Mouse (Mus musculus): ENCODE results near the gene Nms. TPM values are rescaled to one million over a fixed set of nuclear protein-coding genes. Genes with fewer than 3 reads are reported as not detected.

The Nms gene
- polyA plus RNA-seq (2015; fragmentation: Nextera tagmentation; extraction: Ambion mirVana), result not detected in 2 replicates

DNA sequence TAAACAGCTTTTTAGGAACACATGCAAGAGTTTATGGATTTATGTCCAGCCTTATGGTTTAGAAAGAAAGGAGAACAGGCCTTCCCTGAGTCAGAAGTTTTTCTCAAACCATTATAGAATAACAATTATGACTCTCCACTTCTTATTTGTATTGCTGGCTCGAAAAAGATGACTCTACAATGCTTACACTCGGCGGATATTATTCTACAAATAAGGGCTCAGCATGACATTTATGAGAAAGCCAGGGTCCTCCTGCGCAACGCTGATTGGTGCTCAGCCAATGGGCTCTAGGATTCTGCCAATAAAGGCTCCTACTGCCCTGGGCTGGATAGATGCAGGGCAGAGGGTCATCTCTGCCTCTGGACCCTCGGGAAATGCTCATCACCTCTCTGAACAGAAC lies at the start of gene Nms:
Nms (plus strand) TSS at position 301 of the 400 bp plus-strand sequence.
- no peaks in the 10 kb centered on the region for H3K4me1 ChIP-seq
- WGBS, result 77% methylated on average over 6 of the region's 6 CpGs
- no peak within 1 kb of the TSS for H3K27ac ChIP-seq
- H3K9me3 ChIP-seq, result no peaks in the 10 kb centered on the region
- no peak for ATAC-seq (ENCODE audit: low FRiP score, low read depth)
- no peak within 1 kb of the TSS for H3K4me2 ChIP-seq (replicated peaks)
- no peak within 1 kb of the TSS for H3K4me3 ChIP-seq
- H3K27me3 ChIP-seq, result no peaks in the 10 kb centered on the region
- no peaks in the 10 kb centered on the region for H3K36me3 ChIP-seq
- no peak within 1 kb of the TSS for H3K9ac ChIP-seq

- 0 out of 2 replicates have a peak, but pooled peaks cover 2% of the 10 kb centered on the region for H3K36me3 ChIP-seq
- no peaks in the 10 kb centered on the region for H3K9me3 ChIP-seq
- H3K4me3 ChIP-seq, result no peak overlapping the region
- no peak overlapping the region for H3K4me2 ChIP-seq (replicated peaks)
- no peak overlapping the region for H3K27ac ChIP-seq
- peaks cover 9% of the 10 kb centered on the region for H3K27me3 ChIP-seq
- 97% methylated on average over 5 of the region's 5 CpGs for WGBS
- H3K4me1 ChIP-seq, result peaks cover 20% of the 10 kb centered on the region
- no peak overlapping the region for H3K9ac ChIP-seq
- ATAC-seq (ENCODE audit: low FRiP score, low read depth), result no peak
Measured at GRCm38 (mm10) chr1:38891444-38891843, 47.5 kb upstream of the Nms start.

DNA sequence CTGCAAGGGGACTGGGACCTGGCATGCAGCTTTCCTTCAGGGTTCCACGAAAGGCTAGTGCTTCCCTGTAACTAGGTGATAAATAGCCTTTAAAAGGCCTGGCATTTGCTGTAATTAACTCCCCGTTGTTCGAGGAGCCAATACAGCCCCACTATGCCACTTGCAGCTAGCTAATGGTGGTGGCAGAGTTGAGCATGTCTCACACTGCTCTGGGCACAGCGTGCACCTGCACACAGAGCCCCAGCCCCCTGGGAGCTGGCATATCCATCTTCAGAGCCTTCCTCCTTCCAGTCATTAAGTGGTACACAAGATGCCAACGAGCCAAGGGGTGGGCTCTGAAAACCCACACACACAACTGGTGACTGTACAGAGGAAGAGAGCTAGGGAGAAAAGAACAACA lies 45.9 kb upstream of the Nms start:
- no peak overlapping the region for H3K27ac ChIP-seq
- H3K9ac ChIP-seq, result no peak overlapping the region
- H3K4me1 ChIP-seq, result peaks cover 22% of the 10 kb centered on the region
- H3K36me3 ChIP-seq, result 0 out of 2 replicates have a peak, but pooled peaks cover 2% of the 10 kb centered on the region
- no peak for ATAC-seq (ENCODE audit: low FRiP score, low read depth)
- no peak overlapping the region for H3K4me2 ChIP-seq (replicated peaks)
- peaks cover 15% of the 10 kb centered on the region for H3K27me3 ChIP-seq
- no peak overlapping the region for H3K4me3 ChIP-seq
- no peaks in the 10 kb centered on the region for H3K9me3 ChIP-seq
- WGBS, result 33% methylated on average over 5 of the region's 5 CpGs

- under 1% methylated on average over 67 of the region's 67 CpGs for WGBS
Measured at GRCm38 (mm10) chr1:38897431-38898248, 41.3 kb upstream of the Nms start, which contains the start of gene Chst10. Gene Chst10, minus strand, starts transcription at chr1:38898161.

DNA sequence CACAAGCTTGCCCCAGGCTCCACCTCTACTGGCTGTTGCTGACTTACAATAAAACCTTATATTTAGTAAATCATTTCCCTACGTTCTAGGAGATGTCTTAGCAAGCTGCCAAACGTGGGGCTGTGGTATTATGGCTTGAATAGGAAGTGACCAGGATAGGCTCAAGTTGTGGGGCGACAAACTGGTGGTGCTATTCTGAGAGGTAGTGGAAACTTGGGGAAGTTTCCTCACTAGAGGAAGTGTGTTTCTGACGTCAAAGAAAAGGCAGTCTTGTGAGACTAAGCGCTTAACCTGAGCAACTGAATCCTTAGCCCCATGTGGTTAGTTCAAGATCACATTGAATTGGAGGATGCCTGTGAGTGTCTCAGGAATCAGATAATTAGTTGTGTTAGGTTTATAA lies 36.4 kb upstream of the Nms start:
- Histone ChIP-seq H3K4me3 (no peak overlapping the region), H3K9me3 (no peaks in the 10 kb centered on the region), H3K27me3 (no peaks in the 10 kb centered on the region), H3K27ac (no peak overlapping the region), H3K36me3 (no peaks in the 10 kb centered on the region), H3K9ac (no peak overlapping the region), H3K4me1 (no peaks in the 10 kb centered on the region), H3K4me2 (replicated peaks) (no peak overlapping the region)
- 55% methylated on average over 5 of the region's 5 CpGs for WGBS
- ATAC-seq (ENCODE audit: low FRiP score, low read depth), result no peak

More at GRCm38 (mm10) chr1:38897431-38898248, 41.3 kb upstream of the Nms start, which contains the start of gene Chst10:
- peaks cover 14% of the 10 kb centered on the region for H3K4me1 ChIP-seq
- H3K4me2 ChIP-seq (replicated peaks), result peak within 1 kb of the TSS; percentile 73
- H3K4me3 ChIP-seq, result peak within 1 kb of the TSS; percentile 79
- ATAC-seq (ENCODE audit: low FRiP score, low read depth), result peak; percentile 81
- H3K36me3 ChIP-seq, result 0 out of 2 replicates have a peak, but pooled peaks cover 2% of the 10 kb centered on the region
- peak within 1 kb of the TSS; percentile 69; the same call in 1 of the 2 replicates for H3K27ac ChIP-seq
- no peaks in the 10 kb centered on the region for H3K9me3 ChIP-seq
- H3K9ac ChIP-seq, result peak within 1 kb of the TSS; percentile 85
- H3K27me3 ChIP-seq, result peaks cover 15% of the 10 kb centered on the region

GRCm38 (mm10) chr1:38903985-38904384 lies 35.0 kb upstream of the Nms start:
- H3K36me3 ChIP-seq, result no peaks in the 10 kb centered on the region
- no peaks in the 10 kb centered on the region for H3K4me1 ChIP-seq
- 65% methylated on average over 2 of the region's 2 CpGs for WGBS
- H3K9me3 ChIP-seq, result no peaks in the 10 kb centered on the region
- H3K4me3 ChIP-seq, result no peak overlapping the region
- no peak overlapping the region for H3K27ac ChIP-seq
- no peaks in the 10 kb centered on the region for H3K27me3 ChIP-seq
- H3K4me2 ChIP-seq (replicated peaks), result no peak overlapping the region
- no peak overlapping the region for H3K9ac ChIP-seq
- no peak for ATAC-seq (ENCODE audit: low FRiP score, low read depth)

DNA sequence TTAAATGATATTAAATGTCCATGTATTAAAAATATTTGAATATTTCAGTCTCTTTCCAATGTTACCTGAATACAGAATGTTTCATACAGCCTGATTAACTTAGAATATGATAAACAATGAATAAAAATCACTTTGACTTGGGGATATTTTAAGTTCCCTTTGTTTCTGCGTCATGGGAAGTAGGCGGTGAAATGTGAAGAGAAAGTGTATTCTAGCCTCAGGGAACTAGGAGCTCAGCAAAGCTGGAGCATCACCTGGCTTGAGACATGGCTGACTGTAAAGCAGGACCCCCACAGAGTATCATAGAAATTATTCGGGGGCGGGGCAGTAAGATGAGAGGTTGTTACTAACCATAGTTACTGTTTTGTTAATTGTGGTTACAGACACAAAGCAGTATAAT lies 10.0 kb upstream of the Nms start:
- H3K4me2 ChIP-seq (replicated peaks), result no peak overlapping the region
- no peaks in the 10 kb centered on the region for H3K36me3 ChIP-seq
- no peak overlapping the region for H3K4me3 ChIP-seq
- no peaks in the 10 kb centered on the region for H3K9me3 ChIP-seq
- H3K9ac ChIP-seq, result no peak overlapping the region
- no peaks in the 10 kb centered on the region for H3K4me1 ChIP-seq
- no peaks in the 10 kb centered on the region for H3K27me3 ChIP-seq
- ATAC-seq (ENCODE audit: low FRiP score, low read depth), result no peak
- H3K27ac ChIP-seq, result no peak overlapping the region
- 85% methylated on average over 4 of the region's 4 CpGs for WGBS

- Histone ChIP-seq H3K4me2 (replicated peaks) (no peak overlapping the region), H3K27ac (no peak overlapping the region), H3K36me3 (no peaks in the 10 kb centered on the region), H3K9me3 (no peaks in the 10 kb centered on the region), H3K4me3 (no peak overlapping the region), H3K27me3 (no peaks in the 10 kb centered on the region), H3K4me1 (no peaks in the 10 kb centered on the region), H3K9ac (no peak overlapping the region)
- 68% methylated on average over 4 of the region's 4 CpGs for WGBS
- ATAC-seq (ENCODE audit: low FRiP score, low read depth), result no peak
Measured at GRCm38 (mm10) chr1:38929468-38929867, 9.5 kb upstream of the Nms start.

DNA sequence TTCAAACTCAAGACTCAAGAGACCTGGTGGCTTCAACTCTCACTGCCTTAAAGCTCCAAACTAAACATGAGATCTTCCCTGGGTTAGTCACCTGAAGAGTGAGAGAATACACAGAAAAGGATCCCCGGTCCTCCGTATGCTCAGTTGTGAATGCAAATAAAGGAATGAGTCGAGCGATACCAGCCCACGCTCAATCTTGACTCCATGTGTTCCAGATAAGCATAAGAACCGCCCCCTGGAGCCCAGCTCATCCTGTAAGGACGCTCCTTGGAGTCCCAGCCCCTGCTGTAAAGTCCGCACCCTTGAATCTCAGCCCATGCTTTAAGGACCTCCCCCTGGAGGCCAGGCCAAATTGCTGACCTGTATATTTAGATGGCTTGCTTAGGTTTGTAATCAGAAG lies 8.2 kb upstream of the Nms start:
- WGBS, result 65% methylated on average over 8 of the region's 8 CpGs
- ATAC-seq (ENCODE audit: low FRiP score, low read depth), result no peak
- no peak overlapping the region for H3K4me2 ChIP-seq (replicated peaks)
- no peaks in the 10 kb centered on the region for H3K9me3 ChIP-seq
- H3K27me3 ChIP-seq, result no peaks in the 10 kb centered on the region
- H3K4me3 ChIP-seq, result no peak overlapping the region
- no peak overlapping the region for H3K9ac ChIP-seq
- no peaks in the 10 kb centered on the region for H3K36me3 ChIP-seq
- no peaks in the 10 kb centered on the region for H3K4me1 ChIP-seq
- no peak overlapping the region for H3K27ac ChIP-seq

DNA sequence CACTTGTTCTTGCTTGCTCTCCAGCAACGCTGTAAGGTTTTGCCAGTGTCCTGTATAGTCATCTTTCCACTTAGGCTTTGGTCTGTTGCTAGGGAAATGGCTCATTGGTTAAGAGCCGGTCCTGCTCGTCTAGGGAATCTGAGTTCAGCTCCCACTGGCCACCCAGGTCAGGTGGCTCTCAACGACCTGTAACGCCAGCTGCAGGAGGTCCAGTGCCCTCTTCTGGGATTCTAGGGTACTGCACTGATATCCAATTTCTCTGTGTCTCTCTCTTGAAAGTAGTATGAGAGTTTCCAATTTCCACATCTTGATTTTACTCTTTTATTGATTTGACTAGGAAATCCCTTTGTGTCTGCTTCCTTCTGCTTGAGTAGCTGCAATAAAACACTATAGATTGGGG lies 4.3 kb upstream of the Nms start:
- H3K9ac ChIP-seq, result no peak overlapping the region
- 32% methylated on average over 5 of the region's 5 CpGs for WGBS

GRCm38 (mm10) chr1:38936780-38937179 lies 2.2 kb upstream of the Nms start:
- H3K4me3 ChIP-seq, result no peak overlapping the region
- no peak overlapping the region for H3K4me2 ChIP-seq (replicated peaks)
- no peak overlapping the region for H3K9ac ChIP-seq
- no peaks in the 10 kb centered on the region for H3K36me3 ChIP-seq
- H3K27ac ChIP-seq, result no peak overlapping the region
- H3K27me3 ChIP-seq, result no peaks in the 10 kb centered on the region
- H3K9me3 ChIP-seq, result no peaks in the 10 kb centered on the region
- ATAC-seq (ENCODE audit: low FRiP score, low read depth), result no peak
- H3K4me1 ChIP-seq, result no peaks in the 10 kb centered on the region
- 22% methylated on average over 6 of the region's 6 CpGs for WGBS

More for the DNA sequence above, 4.3 kb upstream of the Nms start:
- no peaks in the 10 kb centered on the region for H3K9me3 ChIP-seq
- no peaks in the 10 kb centered on the region for H3K27me3 ChIP-seq
- H3K4me3 ChIP-seq, result no peak overlapping the region
- no peaks in the 10 kb centered on the region for H3K36me3 ChIP-seq
- H3K27ac ChIP-seq, result no peak overlapping the region
- ATAC-seq (ENCODE audit: low FRiP score, low read depth), result no peak
- no peaks in the 10 kb centered on the region for H3K4me1 ChIP-seq
- no peak overlapping the region for H3K4me2 ChIP-seq (replicated peaks)

DNA sequence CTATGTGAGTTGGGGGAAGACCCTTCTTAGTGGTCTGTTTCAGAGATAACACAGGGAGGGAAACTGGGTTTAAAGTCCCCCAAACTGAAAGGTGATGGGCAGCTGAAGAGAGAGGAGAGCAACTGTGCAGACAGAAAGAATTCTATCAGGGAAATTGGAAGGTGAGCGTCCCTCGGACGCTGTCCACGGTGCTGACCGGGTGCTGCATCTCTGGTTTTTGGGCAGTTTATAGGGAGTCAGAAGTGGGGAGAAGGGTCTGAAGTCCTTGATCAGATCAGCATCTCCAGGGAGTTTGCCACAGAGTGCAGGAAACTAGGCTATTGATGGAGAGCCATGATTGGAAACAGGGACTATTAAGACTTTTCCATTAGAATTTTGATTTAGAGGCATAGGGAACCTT lies 659 bp downstream of the Nms start:
- H3K27ac ChIP-seq, result no peak overlapping the region
- WGBS, result 3% methylated on average over 5 of the region's 5 CpGs
- no peaks in the 10 kb centered on the region for H3K27me3 ChIP-seq
- no peaks in the 10 kb centered on the region for H3K9me3 ChIP-seq
- no peak overlapping the region for H3K4me2 ChIP-seq (replicated peaks)
- no peak overlapping the region for H3K4me3 ChIP-seq
- ATAC-seq (ENCODE audit: low FRiP score, low read depth), result no peak
- no peak overlapping the region for H3K9ac ChIP-seq
- H3K36me3 ChIP-seq, result no peaks in the 10 kb centered on the region
- H3K4me1 ChIP-seq, result no peaks in the 10 kb centered on the region
